Mouse (Mus musculus): ENCODE results near the gene Prkaca.

DNA sequence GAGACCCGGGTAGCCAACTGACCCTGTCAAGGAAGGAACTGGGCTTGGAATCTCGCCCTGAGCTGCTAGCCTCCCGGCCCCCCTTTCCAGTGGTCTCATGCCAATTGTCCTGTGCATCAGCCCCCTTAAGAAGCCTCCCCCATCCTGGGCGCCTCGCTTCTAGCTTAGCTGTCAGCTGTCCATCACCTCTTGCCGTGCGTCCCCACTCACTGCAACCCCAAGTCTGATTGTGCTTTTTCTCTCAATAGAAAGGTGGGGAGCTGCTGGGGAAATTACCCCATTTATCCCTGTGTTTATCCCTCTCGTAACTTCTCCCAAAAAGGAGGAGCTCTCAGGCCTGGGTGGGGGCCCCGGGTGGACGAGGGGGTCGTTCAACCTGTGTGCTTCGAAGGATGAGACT is 23.2 kb downstream of the Prkaca start:
- TF ChIP-seq CTCF (IDR thresholded peaks at IDR 0.05; ENCODE audit: low read depth, low read length) (no peak), POLR2A (IDR thresholded peaks at IDR 0.05; ENCODE audit: borderline replicate concordance, low read depth, low read length) (no peak)

All from bone marrow macrophage, adult 2 months (primary cell).